Mouse (Mus musculus): ENCODE measurements at regions not wholly inside any gene's neighbourhood (a gene's known extent, or its start where the extent isn't known, plus 50 kb on each side); places are given as distances from the start of the nearest gene placed in this dataset.
A peak's percentile ranks its signal among the peaks of the same experiment; 100 is the strongest.

DNA sequence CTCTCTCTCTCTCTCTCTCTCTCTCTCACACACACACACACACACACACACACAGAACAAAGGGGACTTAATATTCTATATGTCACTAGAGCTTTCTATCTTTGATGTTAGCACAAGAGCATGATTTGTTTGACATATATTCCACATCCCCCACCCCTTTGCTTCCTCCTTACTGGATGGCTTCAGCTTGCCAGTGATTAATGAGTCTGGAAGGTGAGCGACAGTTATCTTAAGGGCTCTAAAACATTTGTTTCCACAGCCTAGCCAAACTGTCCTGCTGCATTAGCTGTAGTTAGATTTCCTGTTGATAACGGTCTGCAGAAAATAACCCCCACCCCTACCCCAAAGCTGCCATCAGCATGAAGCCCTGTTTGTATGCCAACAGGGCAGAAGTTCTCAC is 527.7 kb upstream of the Jag1 start:
- no peak for DNase-seq
- intact Hi-C loops (cut with DNase I; ENCODE audit: low total_unique reads) = no loop called here

GRCm38 (mm10) chr2:137643269-137644055 is 527.0 kb upstream of the Jag1 start:
- no peak for DNase-seq
- intact Hi-C loops (cut with DNase I; ENCODE audit: low total_unique reads) = no loop called here

GRCm38 (mm10) chr2:137635019-137635621 is 518.7 kb upstream of the Jag1 start:
- intact Hi-C loops (cut with DNase I; ENCODE audit: low total_unique reads) = no loop called here
- no peak for DNase-seq

DNA sequence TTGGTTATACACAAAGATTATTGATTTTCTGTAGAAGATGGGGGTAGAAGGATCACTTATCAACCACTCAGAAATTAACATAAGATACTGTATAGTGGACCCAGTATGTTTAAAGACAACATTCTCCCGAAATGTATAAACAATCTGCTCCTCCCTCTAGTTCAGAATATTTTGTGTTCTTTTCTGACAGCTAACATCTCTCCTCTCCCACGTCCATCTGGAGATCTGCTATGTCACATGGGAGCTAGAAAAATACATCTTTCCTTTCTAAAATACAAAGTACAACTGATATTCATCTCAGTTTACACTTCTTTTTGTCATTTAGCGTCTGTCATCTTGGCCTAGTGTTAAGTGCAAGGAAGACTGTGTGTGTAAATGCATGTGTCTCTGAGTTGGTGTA is 500.2 kb upstream of the Jag1 start:
- intact Hi-C loops (cut with DNase I; ENCODE audit: low total_unique reads) = no loop called here
- DNase-seq = no peak

DNA sequence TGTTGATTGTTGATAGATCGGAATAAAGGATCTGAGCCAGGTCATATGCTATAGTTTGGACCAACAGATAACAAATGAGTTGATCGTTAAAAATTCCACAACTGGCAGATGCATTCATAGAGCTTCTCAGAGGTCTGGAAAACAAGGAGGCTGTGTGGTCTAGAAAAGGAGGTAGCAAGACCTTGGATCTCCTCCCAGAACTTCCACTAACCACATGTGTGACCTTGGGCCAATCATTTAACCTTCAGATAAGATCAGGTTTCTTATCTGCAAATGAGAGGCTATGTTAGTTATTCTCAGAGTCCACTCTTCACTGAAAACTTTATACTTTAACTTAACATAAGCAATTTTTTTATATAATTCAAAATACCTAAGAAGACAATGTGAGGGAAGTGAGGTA is 497.3 kb upstream of the Jag1 start:
- intact Hi-C loops (cut with DNase I; ENCODE audit: low total_unique reads) = no loop called here
- DNase-seq = no peak

DNA sequence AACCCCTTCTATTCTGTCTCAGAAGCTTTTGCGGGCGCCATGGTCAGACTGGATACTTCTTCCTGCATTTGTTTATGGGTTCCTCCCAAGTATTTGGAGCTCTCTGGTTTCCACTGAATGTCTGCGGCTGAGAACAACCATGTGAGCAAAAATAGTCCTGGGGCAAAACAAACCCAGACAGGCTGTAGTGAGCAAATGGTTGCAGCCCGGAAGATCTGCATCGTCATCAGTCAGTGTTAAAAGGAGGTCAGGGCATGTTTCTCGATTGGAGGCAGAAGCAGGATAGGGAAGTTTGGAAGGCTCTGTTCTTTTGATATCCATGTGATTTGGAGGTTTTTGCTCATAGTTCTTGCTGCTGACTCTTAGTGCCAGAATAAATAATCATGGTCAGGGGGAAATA is 492.1 kb upstream of the Jag1 start:
- intact Hi-C loops (cut with DNase I; ENCODE audit: low total_unique reads) = no loop called here
- no peak for DNase-seq

GRCm38 (mm10) chr2:137598136-137598535 is 481.7 kb upstream of the Jag1 start:
- intact Hi-C loops (cut with DNase I; ENCODE audit: low total_unique reads) = no loop called here
- no peak for DNase-seq

DNA sequence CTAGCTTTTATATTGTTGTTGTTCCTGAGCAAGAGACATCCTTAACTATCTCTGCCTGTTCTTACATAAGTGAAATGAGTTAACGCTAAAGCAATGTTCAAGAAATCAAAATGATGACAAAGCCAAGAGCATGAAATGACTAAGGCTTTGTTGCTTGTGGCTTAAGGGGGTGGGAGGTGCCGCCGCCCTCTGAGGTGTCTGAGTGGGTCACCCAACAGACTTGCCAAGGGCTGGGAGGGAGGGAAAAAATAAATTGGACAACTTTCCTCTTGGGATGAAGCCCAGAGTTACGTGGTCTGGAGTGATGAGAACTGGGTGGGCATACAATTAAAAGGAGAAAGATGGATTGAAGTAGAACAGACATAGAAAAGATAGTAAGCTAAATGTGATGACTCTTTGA is 478.1 kb upstream of the Jag1 start:
- intact Hi-C loops (cut with DNase I; ENCODE audit: low total_unique reads) = no loop called here
- DNase-seq = peak; percentile 22

DNA sequence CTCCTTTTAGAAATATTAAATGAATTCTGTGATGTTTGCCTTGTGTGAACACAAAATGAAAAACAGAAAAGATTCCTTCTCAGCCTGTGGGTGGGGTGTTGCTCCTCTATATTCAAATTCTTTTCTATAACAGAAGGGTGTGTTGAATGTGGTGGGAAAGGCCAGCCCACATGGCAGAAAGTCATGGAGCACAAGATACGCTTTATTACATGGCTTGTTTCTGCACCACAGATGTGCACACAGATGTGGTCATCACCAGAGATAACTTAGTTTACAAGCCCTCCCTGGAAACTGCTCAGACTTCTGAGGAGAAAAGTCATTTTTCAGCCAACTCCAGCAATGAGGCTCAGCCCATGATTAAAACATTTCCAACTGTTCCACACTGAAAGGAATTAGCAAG is 475.1 kb upstream of the Jag1 start:
- intact Hi-C loops (cut with DNase I; ENCODE audit: low total_unique reads) = no loop called here
- DNase-seq = peak; percentile 25

DNA sequence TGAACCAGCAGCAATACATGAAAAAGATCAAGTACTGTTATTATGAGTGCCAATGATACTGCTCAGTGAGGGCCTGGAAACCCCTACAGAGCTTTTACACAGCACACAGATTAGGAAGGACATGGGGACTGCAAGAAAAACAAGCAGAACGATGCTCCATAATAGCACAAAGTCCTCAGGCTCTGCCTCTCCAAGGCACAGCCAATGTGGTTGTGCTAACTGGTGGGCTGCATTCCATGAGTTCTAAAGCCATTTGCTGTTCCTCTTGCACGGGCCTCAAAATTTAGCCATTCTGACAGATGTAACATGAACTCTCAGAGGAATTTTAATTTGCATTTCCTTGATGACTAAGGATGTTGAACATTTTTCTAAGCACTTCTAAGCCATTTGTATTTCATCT is 465.0 kb upstream of the Jag1 start:
- no peak for DNase-seq
- intact Hi-C loops (cut with DNase I; ENCODE audit: low total_unique reads) = no loop called here

DNA sequence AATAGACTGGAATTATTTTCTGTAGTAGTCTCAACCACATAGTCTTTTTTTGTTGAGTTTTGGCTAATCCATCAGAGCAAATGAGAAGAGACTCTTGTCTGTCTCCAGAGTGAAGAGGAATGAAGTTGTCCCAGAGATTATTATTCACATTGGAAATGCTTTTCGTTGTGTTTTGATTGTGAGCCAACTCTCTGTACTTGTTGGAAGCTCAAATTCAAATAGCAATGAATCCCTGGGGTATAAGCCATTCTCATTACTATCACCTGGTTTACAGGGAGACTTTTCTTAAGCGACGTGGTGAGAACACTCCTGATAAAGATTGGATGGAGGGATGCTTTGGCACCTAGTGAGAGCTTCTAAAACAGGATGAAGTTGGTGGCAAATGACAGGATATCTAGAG is 459.3 kb upstream of the Jag1 start:
- intact Hi-C loops (cut with DNase I; ENCODE audit: low total_unique reads) = no loop called here
- DNase-seq = no peak

GRCm38 (mm10) chr2:137574845-137575449 is 458.5 kb upstream of the Jag1 start:
- intact Hi-C loops (cut with DNase I; ENCODE audit: low total_unique reads) = no loop called here
- no peak for DNase-seq

DNA sequence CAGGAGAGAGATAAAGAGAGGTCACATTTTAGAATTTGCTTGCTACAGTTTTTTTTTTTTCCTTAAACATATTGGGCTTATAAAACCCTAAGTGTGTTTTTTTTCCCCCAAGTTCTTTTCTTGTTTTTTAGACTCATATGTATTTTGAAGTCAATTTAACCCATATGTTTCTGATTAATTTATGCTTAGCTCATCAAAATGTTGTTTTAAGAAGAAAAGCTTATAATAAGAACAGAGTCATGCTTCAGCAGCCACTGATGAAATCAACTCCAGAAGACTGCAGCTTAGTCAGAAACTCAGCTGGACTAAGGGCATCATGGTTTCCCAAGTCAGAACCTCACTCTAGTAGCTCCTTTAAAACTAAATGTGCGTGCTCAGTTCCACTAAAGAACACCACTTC is 454.7 kb upstream of the Jag1 start:
- DNase-seq = no peak
- intact Hi-C loops (cut with DNase I; ENCODE audit: low total_unique reads) = no loop called here

DNA sequence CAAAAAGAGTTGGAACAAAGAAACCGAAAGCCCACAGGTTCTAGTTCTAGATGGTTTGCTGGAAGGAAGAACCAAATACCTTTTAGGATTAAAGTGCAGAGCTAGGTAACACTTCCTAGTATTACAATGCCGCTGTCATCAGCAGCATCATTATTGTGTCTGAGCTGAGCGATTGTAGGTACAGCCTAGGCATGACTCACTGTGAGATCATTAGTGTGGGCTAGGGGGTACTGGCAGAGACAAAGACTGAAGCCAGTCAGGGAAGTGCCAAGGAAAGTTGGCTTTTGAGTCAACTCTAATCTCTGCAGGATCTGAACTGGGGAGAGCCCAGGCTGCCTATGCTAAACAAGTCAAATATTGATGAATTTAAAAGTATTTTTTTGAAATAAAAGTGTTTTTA is 450.2 kb upstream of the Jag1 start:
- DNase-seq = no peak
- intact Hi-C loops (cut with DNase I; ENCODE audit: low total_unique reads) = no loop called here

DNA sequence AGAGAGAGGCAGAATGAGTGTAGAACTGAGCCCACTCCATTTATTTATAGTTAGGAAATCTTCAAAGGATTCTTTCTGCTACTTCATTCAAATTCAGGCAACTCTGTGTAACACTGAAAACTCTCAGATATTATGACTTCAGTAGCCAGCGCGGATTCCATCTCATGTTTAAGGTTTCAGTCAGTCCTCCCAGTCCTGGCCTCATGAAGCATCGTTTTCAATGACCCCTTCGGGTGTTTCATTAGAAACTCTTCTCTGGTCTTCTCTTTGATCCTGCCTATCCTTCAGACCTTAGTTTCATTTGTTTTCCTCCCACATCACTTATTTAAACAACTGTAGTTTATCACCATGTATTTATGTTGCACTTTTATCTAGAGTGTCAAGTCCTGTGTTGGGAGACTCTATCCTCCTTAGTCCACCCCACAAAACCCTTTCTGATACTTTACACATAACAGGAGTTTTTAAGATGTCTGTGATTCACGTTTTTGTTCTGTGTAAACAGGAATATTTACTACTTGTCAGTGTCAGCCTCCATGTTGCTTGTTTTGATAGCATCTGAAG is 447.7 kb upstream of the Jag1 start:
- intact Hi-C loops (cut with DNase I; ENCODE audit: low total_unique reads) = no loop called here
- no peak for DNase-seq

DNA sequence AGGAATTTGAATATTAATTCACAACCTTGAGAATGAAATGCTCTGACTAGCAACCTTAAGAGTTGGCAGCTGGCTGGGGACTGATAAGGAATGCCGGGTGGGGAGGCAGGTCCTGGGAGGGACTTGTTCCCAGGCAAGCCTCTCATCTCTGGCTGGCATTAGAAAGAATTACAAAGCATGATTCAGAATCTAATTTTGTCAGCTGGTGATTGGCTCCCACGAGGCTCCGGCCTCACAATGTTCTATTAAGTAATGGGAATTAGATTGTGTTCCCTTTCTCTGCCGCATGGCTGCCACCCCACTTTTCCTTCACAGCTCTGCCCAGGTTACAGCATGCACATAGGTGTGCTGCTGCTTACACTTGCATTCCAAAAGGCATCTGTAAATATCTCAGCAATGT is 443.9 kb upstream of the Jag1 start:
- DNase-seq = no peak

DNA sequence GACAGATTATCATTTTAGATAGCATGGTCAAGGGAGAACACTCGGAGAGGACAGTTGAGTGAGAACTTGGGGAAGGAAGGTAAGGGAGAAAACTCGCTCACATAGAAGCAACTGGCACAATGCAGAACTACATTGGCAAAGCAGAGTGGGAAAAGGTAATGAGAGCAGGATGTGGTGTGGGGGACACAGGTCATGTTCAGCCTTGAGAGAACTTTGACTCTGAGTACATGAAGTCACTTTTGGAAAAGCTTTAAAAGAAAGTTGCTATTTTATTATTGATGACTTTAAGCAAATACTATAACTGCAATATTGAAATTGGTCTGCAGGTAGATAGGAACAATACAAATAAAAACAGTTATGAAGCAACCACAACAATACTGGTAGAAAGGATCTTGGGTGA is 437.4 kb upstream of the Jag1 start:
- intact Hi-C loops (cut with DNase I; ENCODE audit: low total_unique reads) = no loop called here
- DNase-seq = no peak

More for the DNA sequence above, 443.9 kb upstream of the Jag1 start:
- intact Hi-C loops (cut with DNase I; ENCODE audit: low total_unique reads) = no loop called here

DNA sequence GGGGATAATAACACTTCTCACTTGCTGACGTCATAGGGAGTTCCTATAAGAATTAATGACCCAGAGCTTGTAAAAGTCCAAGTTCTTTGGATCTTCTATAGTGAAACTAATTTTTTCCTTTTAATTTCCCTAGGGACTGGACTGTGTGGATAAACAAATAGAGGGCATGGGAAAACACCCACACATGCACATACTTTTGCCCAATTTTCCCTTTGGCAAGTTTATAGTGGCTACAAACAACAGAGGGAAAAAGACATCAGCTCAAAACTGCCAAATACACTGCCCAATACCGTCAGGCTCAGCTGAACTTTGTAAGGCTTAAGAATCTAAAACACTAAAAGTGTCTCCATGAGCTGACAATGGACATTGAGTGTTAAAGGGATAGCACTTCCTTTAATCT is 420.1 kb upstream of the Jag1 start:
- no peak for DNase-seq
- intact Hi-C loops (cut with DNase I; ENCODE audit: low total_unique reads) = no loop called here

- intact Hi-C loops (cut with DNase I; ENCODE audit: low total_unique reads) = no loop called here
Measured at GRCm38 (mm10) chr2:137516271-137516670, 399.8 kb upstream of the Jag1 start.

DNA sequence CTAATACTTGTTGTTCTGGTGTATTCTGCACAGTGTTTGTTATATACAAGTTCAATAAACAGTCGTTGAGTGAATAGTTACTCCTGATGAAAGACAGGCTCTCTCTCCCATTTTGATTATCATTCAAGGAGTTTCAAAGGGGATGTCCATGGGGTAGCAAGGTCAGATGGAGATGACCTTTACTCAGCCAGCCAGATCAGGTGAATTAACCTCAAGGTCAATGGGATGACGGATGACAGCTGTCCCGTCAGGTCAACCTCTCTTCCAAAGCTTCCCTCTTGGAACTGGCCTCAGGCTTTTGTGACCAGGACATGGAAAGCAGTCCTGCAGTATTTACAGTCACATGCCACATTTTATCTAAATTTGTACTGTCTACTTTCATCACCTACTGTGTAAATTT is 398.6 kb upstream of the Jag1 start:
- DNase-seq = no peak
- intact Hi-C loops (cut with DNase I; ENCODE audit: low total_unique reads) = no loop called here

More at GRCm38 (mm10) chr2:137516271-137516670, 399.8 kb upstream of the Jag1 start:
- no peak for DNase-seq

Measured in gastrocnemius, postnatal 14 days (tissue).